Mouse (Mus musculus) Muller cell, postnatal 12 days (primary cell): ENCODE measurements at regions not wholly inside any gene's neighbourhood (a gene's known extent, or its start where the extent isn't known, plus 50 kb on each side); places are given as distances from the start of the nearest gene placed in this dataset.

ENCODE experiments used
- DNase-seq: peaks from one replicate; pipeline ENCODE4 v3.0.0-alpha.2; 2015; ENCODE audit errors: inconsistent ontology term

GRCm38 (mm10) chr14:48330965-48331622 is 114.8 kb upstream of the Tmem260 start:
- DNase-seq, result peak; percentile 25

GRCm38 (mm10) chr14:48331623-48332000 is 114.3 kb upstream of the Tmem260 start:
- no peak for DNase-seq

- peak; percentile 70 for DNase-seq
Observed at GRCm38 (mm10) chr14:48332193-48332592, 113.7 kb upstream of the Tmem260 start.

GRCm38 (mm10) chr14:48332660-48333059 is 113.3 kb upstream of the Tmem260 start:
- DNase-seq, result no peak

GRCm38 (mm10) chr14:48334106-48334809 is 111.7 kb upstream of the Tmem260 start:
- no peak for DNase-seq

- DNase-seq, result no peak
Observed at GRCm38 (mm10) chr14:48339434-48339833, 106.5 kb upstream of the Tmem260 start.

- DNase-seq, result no peak
Observed at GRCm38 (mm10) chr14:48342944-48343343, 103.0 kb upstream of the Tmem260 start.

- no peak for DNase-seq
Observed at GRCm38 (mm10) chr14:48345956-48346355, 100.0 kb upstream of the Tmem260 start.

- DNase-seq, result no peak
Observed at GRCm38 (mm10) chr14:48349392-48350044, 96.4 kb upstream of the Tmem260 start.

GRCm38 (mm10) chr14:48351652-48352051 is 94.3 kb upstream of the Tmem260 start:
- no peak for DNase-seq

- DNase-seq, result no peak
Observed at GRCm38 (mm10) chr14:48352825-48353224, 93.1 kb upstream of the Tmem260 start.

GRCm38 (mm10) chr14:48354176-48354575 is 91.7 kb upstream of the Tmem260 start:
- no peak for DNase-seq

- no peak for DNase-seq
Observed at GRCm38 (mm10) chr14:48357441-48357840, 88.5 kb upstream of the Tmem260 start.

GRCm38 (mm10) chr14:48358487-48359159 is 87.3 kb upstream of the Tmem260 start:
- peak; percentile 13 for DNase-seq

- no peak for DNase-seq
Observed at GRCm38 (mm10) chr14:48361820-48362219, 84.1 kb upstream of the Tmem260 start.

- DNase-seq, result peak; percentile 51
Observed at GRCm38 (mm10) chr14:48367006-48367405, 78.9 kb upstream of the Tmem260 start.

- DNase-seq, result peak; percentile 44
Observed at GRCm38 (mm10) chr14:48370322-48370721, 75.6 kb upstream of the Tmem260 start.

GRCm38 (mm10) chr14:48371766-48372165 is 74.2 kb upstream of the Tmem260 start:
- peak; percentile 56 for DNase-seq

- no peak for DNase-seq
Observed at GRCm38 (mm10) chr14:48376112-48376511, 69.8 kb upstream of the Tmem260 start.
